Mouse (Mus musculus): ENCODE results near the gene Gys1. TPM values are rescaled to one million over a fixed set of nuclear protein-coding genes. Genes with fewer than 3 reads are reported as not detected.
"Not testable (repeated sequence)": the region's sequence is repeated elsewhere in the genome, so short reads cannot be mapped to it uniquely, and the experiment has no call there.

Gys1 gene
- polyA plus RNA-seq, 1 experiment from 2014 or later, result 79.9 TPM

DNA sequence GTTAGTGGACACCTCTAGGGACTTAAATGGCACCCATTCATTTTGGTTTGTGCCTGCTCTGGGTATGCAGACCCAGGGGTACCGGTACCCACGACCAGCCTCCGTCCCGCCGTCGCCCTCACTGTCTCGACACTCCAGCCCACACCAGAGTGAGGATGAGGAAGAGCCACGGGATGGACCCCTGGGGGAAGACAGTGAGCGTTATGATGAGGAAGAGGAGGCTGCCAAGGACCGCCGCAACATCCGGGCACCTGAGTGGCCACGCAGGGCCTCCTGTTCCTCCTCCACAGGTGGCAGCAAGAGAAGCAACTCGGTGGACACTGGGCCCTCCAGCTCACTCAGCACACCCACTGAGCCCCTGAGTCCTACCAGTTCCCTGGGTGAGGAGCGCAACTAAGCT is 20.3 kb downstream of the Gys1 start:
- WGBS, result 84% methylated on average over 15 of the region's 15 CpGs
- DNase-seq (ENCODE audit: low spot score), result no peak
- H3K36me3 ChIP-seq, result peaks cover 77% of the 10 kb centered on the region

DNA sequence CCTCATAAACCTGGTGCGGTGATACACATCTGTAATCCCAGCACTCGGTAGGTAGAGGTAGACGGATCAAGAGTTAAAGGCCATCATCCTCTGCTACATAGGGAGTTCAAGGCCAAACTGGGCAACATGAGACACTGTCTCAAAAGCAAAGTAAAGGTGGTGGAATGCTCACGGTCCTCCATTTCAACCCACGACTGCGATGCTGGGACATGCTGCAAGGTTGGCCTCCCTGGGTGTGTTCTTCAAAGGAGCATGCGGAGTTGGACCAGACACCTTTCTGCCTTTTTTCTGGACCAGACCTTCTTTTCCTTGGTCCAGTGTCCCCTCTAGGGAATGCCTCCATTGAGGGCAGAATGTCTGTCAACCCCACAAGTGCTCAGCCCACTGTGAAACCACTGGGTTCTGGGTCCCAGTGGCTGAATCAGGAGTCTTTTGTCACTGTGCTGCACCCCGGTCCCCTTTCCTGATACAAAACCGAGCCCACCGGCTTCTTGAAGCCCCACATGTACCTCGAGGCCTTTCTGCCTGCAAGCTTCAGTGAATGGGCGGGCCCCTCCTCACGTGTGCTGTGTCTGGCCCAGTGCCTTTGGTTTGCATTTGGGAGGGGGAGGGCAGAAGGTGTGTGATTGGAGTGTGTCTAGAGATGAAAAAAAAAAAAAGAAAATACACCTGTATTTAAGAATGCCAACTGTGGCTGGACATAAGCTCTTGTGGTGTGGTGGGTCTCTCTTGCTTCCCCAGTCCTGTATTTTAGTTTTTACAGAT is 21.5 kb downstream of the Gys1 start:
- Histone ChIP-seq H3K9me3 (no peaks in the 10 kb centered on the region), H3K4me1 (peaks cover 40% of the 10 kb centered on the region), H3K27me3 (ENCODE audit: insufficient read depth, poor library complexity, severe bottlenecking) (no peaks in the 10 kb centered on the region), H3K36me3 (peaks cover 75% of the 10 kb centered on the region), H3K4me3 (no peak overlapping the region), H3K27ac (no peak overlapping the region; the same call in 1 of the 2 replicates)
- 73% methylated on average over 13 of the region's 13 CpGs for WGBS
- DNase-seq (ENCODE audit: low spot score), result no peak

More for the DNA sequence above, 20.3 kb downstream of the Gys1 start:
- no peaks in the 10 kb centered on the region for H3K27me3 ChIP-seq (ENCODE audit: insufficient read depth, poor library complexity, severe bottlenecking)
- no peak overlapping the region for H3K27ac ChIP-seq
- no peak overlapping the region for H3K4me3 ChIP-seq
- no peaks in the 10 kb centered on the region for H3K9me3 ChIP-seq
- H3K4me1 ChIP-seq, result peaks cover 29% of the 10 kb centered on the region

- peak overlapping the region; percentile 79; the same call in 1 of the 2 replicates for H3K4me3 ChIP-seq
- peak overlapping the region; percentile 43; the same call in 1 of the 2 replicates for H3K27ac ChIP-seq
- peaks cover 42% of the 10 kb centered on the region for H3K4me1 ChIP-seq
- H3K27me3 ChIP-seq (ENCODE audit: insufficient read depth, poor library complexity, severe bottlenecking), result no peaks in the 10 kb centered on the region
- H3K9me3 ChIP-seq, result no peaks in the 10 kb centered on the region
- no peak for DNase-seq (ENCODE audit: low spot score)
- 47% methylated on average over 9 of the region's 9 CpGs for WGBS
- H3K36me3 ChIP-seq, result peaks cover 73% of the 10 kb centered on the region
These were observed 22.1 kb downstream of the Gys1 start for GRCm38 (mm10) chr7:45456721-45457203.

DNA sequence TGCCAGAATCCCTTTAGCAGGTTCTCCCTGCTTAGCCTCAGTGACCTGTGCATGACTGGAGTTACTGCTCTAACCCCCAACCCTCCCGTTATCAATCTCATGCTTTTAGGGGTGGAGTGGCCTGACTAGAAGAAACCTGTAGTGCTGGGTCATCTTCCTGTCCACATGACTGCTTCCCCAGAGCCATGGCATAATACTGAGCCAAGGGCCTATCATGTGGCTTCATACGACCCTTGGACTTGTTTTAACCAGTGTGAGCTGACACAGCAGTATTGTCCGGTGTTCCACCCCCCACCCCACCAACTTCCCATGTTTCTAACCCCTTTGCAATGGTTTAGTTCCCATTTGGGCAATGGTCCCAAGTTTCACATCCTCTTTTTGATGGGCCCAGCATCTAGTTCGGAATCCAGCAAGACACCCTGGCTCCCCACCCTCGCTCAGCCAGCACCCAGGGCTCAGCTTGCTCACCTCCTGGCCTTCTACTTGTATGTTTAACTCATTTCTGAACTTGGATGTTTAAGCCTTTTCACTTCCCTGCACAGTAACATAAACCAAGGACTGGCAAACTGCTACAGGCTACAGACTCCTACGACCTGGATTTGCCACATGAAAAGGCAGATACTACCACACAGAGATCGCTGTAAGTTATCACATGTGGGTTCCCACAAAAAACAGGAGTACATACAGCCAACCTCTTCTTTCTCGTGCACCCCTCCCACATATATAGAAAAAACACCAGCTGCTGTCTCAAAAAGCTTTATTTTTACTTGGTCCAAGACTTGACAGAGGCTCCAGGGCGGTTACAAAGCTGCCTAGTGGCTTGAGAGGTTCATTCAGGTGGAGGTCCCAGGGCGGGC is 22.8 kb downstream of the Gys1 start:
- DNase-seq (ENCODE audit: low spot score), result no peak

DNA sequence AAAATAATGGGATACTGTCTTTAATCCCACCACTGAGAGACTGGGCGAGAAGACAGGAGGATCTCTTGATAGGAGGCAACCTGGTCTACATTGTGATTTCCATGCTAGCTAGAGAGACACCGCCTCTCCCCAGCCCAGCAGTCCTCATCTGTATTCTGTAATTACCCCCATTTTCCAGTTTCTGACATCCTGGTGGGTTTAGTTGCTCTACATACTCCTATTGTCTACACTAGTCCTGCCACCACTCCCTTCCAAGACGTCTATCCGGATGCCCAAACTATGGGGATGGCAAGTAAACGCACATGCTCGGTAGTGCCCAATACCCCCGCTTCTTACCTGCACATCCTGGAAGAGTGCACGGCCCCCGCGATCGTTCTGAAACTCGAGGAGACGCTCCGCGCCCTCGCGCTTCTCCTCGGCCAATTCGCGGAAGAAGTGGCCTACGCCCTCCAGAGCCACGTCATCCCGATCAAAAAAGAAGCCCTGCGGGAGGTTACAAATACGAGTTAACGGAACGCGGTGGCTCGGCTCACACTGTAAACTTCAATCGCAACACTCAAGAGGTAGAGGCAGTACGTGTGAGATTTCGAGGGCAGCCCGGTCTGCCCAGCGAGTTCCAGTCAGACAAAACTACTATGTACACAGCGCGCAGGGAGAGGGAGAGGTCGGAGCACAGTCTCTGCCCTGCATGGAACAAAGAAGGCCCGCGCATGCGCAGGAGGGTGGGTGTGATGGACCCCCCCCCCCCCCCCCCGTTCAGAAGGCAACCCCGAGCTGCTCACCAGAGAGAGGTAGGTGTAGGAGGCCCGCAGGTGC is 24.3 kb downstream of the Gys1 start:
- Histone ChIP-seq H3K27me3 (ENCODE audit: insufficient read depth, poor library complexity, severe bottlenecking) (no peaks in the 10 kb centered on the region), H3K4me1 (peaks cover 43% of the 10 kb centered on the region), H3K27ac (peak overlapping the region; percentile 94), H3K4me3 (peak overlapping the region; percentile 79), H3K9me3 (no peaks in the 10 kb centered on the region), H3K36me3 (peaks cover 72% of the 10 kb centered on the region)
- 1% methylated on average over 43 of the region's 43 CpGs for WGBS
- peak; percentile 92 for DNase-seq (ENCODE audit: low spot score)

More for the DNA sequence above, 22.8 kb downstream of the Gys1 start:
- Histone ChIP-seq H3K4me3 (peak overlapping the region; percentile 79), H3K4me1 (peaks cover 43% of the 10 kb centered on the region), H3K9me3 (no peaks in the 10 kb centered on the region), H3K27ac (peak overlapping the region; percentile 94), H3K27me3 (ENCODE audit: insufficient read depth, poor library complexity, severe bottlenecking) (no peaks in the 10 kb centered on the region), H3K36me3 (peaks cover 72% of the 10 kb centered on the region)
- WGBS, result 61% methylated on average over 9 of the region's 10 CpGs

- under 1% methylated on average over 37 of the region's 37 CpGs for WGBS
- Histone ChIP-seq H3K27ac (peak within 1 kb of the TSS; percentile 94), H3K36me3 (peaks cover 71% of the 10 kb centered on the region), H3K4me1 (peaks cover 43% of the 10 kb centered on the region), H3K4me3 (peak within 1 kb of the TSS; percentile 79)
- peak; percentile 100 for DNase-seq (ENCODE audit: low spot score)
- H3K27me3 ChIP-seq (ENCODE audit: insufficient read depth, poor library complexity, severe bottlenecking); H3K9me3 ChIP-seq: not testable (repeated sequence)
These were observed 25.0 kb downstream of the Gys1 start, which contains the start of gene Ftl1 for GRCm38 (mm10) chr7:45459564-45460140. Ftl1 (minus strand) TSS chr7:45459884.

DNA sequence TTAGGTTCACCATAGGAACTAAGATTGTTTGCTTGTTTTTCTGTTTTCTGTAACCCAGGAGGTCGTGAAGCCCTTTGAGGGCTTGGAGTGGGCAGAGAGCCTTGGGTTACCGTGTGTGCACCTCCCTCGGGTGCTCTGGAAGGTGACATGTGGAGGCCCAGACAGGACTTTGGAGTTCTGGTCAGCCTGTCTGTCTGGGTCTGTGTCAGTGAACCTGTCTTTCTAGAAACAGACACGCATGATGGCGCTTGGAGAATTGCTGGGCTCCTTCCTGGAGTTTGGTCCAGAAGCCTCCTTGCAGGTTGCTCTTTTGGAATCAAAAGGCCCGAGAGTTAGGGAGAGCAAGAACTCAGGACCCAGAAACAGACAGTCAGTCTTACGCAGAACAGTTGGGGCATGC is 25.7 kb downstream of the Gys1 start:
- WGBS, result 67% methylated on average over 7 of the region's 7 CpGs
- peaks cover 45% of the 10 kb centered on the region for H3K4me1 ChIP-seq
- H3K36me3 ChIP-seq, result peaks cover 71% of the 10 kb centered on the region
- no peak for DNase-seq (ENCODE audit: low spot score)
- no peaks in the 10 kb centered on the region for H3K27me3 ChIP-seq (ENCODE audit: insufficient read depth, poor library complexity, severe bottlenecking)
- H3K4me3 ChIP-seq, result peak overlapping the region; percentile 79
- H3K27ac ChIP-seq, result peak overlapping the region; percentile 94
- H3K9me3 ChIP-seq, result no peaks in the 10 kb centered on the region

- peak; percentile 94 for DNase-seq (ENCODE audit: low spot score)
- H3K4me3 ChIP-seq, result peak overlapping the region; percentile 79
- no peaks in the 10 kb centered on the region for H3K27me3 ChIP-seq (ENCODE audit: insufficient read depth, poor library complexity, severe bottlenecking)
- H3K4me1 ChIP-seq, result peaks cover 50% of the 10 kb centered on the region
- peak overlapping the region; percentile 94 for H3K27ac ChIP-seq
- peaks cover 69% of the 10 kb centered on the region for H3K36me3 ChIP-seq
- WGBS, result 17% methylated on average over 13 of the region's 13 CpGs
- H3K9me3 ChIP-seq, result no peaks in the 10 kb centered on the region
These were observed 26.2 kb downstream of the Gys1 start for GRCm38 (mm10) chr7:45460860-45461314.

DNA sequence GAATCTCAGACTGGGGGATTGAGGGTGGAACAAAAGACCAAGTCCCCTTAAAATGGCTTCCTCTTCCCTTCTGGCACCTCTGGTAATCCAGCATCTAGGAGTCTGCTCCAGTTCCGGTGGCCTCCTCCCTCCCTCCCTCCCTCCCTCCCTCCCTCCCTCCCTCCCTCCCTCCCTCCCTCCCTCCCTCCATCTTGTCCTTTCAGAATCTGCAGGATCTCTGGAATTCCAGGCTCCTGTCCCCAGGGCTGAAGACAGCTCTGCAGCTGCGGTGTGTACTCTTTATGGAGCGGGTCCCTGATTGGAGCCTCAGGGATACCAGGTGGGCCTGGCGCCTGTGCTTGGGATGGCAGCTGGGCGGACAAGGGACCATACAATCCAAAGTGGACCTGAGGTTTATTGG is 26.7 kb downstream of the Gys1 start:
- Histone ChIP-seq H3K4me1 (peaks cover 55% of the 10 kb centered on the region), H3K9me3 (no peaks in the 10 kb centered on the region), H3K27ac (peak overlapping the region; percentile 94), H3K4me3 (peak overlapping the region; percentile 79), H3K27me3 (ENCODE audit: insufficient read depth, poor library complexity, severe bottlenecking) (no peaks in the 10 kb centered on the region), H3K36me3 (peaks cover 66% of the 10 kb centered on the region)
- no peak for DNase-seq (ENCODE audit: low spot score)
- WGBS, result 66% methylated on average over 4 of the region's 5 CpGs

- no peaks in the 10 kb centered on the region for H3K9me3 ChIP-seq
- H3K4me1 ChIP-seq, result peaks cover 54% of the 10 kb centered on the region
- 89% methylated on average over 4 of the region's 4 CpGs for WGBS
- H3K27me3 ChIP-seq (ENCODE audit: insufficient read depth, poor library complexity, severe bottlenecking), result no peaks in the 10 kb centered on the region
- H3K27ac ChIP-seq, result peak overlapping the region; percentile 94
- no peak for DNase-seq (ENCODE audit: low spot score)
- H3K36me3 ChIP-seq, result peaks cover 66% of the 10 kb centered on the region
- no peak overlapping the region for H3K4me3 ChIP-seq
These were observed 27.1 kb downstream of the Gys1 start for GRCm38 (mm10) chr7:45461781-45462180.

GRCm38 (mm10) chr7:45462325-45462724 is 27.7 kb downstream of the Gys1 start:
- peaks cover 52% of the 10 kb centered on the region for H3K4me1 ChIP-seq
- peaks cover 61% of the 10 kb centered on the region for H3K36me3 ChIP-seq
- DNase-seq (ENCODE audit: low spot score), result no peak
- no peaks in the 10 kb centered on the region for H3K9me3 ChIP-seq
- whole genome bisulfite sequencing, result 88% methylated on average over 4 of the region's 4 CpGs
- H3K27me3 ChIP-seq (ENCODE audit: insufficient read depth, poor library complexity, severe bottlenecking), result no peaks in the 10 kb centered on the region
- no peak overlapping the region for H3K4me3 ChIP-seq
- no peak overlapping the region for H3K27ac ChIP-seq

GRCm38 (mm10) chr7:45462868-45463267 is 28.2 kb downstream of the Gys1 start:
- Histone ChIP-seq H3K4me1 (peaks cover 48% of the 10 kb centered on the region), H3K36me3 (peaks cover 56% of the 10 kb centered on the region)
- not testable (repeated sequence) for H3K27me3 ChIP-seq (ENCODE audit: insufficient read depth, poor library complexity, severe bottlenecking); H3K27ac ChIP-seq; H3K4me3 ChIP-seq; H3K9me3 ChIP-seq; DNase-seq (ENCODE audit: low spot score)
- WGBS, result 82% methylated on average over 4 of the region's 4 CpGs

All from heart, embryonic 10.5 days (tissue).